Mouse (Mus musculus) kidney, postnatal 4 days (tissue): ENCODE data around the gene Grasp.

Experiments used
- DNase-seq, 2 experiments: peaks; one replicate each; pipeline ENCODE4 v3.0.0; 2021; ENCODE audit warnings: mixed read lengths in 2 of 2

Grasp gene

DNA sequence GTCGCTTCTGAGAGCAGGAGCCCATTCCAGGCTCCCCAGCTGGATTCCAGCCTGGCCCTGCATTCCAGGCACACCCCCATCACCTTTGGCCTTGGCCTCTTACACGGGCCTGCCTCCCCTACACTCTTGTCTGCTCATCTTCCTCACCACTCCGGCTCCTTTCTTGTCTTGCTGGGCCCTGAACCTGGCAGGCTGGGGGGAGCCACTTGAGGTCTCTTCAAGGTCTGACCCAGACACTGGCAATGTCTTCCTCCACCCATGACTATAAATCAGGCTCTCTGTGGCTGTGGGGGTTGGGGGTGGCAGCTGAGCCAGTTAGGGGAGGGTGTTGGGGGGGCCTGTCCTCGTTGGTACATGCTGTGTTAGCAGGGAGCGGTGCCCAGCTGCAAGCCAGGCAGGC lies 54.6 kb downstream of the Grasp start:
- no peak for DNase-seq

DNA sequence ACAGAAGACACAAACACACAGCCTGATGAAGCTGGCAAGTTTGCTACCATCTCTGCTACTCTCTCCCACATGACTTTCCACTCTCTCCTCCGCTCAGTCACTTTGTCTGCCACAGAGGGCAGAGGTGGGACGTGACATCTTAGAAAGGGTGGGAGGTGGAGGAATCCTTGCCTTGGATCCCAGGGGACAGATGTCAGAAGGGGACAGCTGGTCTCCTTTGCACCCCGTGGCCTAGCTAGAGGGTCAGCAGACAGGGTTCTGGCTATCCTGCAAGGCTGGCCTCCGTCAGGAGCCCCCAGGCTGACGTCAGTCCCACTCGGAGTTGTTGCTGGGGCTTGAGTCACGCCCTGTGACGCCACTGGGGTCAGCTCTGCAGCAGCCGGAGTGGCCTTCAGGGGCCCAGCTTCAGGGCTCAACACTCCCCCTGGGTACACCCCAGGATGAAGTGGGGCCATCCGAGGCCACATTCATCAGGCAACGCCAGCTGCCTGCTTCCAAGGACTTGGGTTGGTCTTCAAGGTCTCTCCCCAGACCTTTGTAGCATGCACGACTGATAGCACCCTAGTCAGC lies 55.5 kb downstream of the Grasp start:
- peak in 1 of 2 experiments; percentile 29 for DNase-seq
